Mouse (Mus musculus) lung, adult 18-20 months (tissue): ENCODE data around the gene Polr3gl.

Experiments
- DNase-seq, 2 experiments: peaks; one replicate each; pipeline ENCODE4 v3.0.0; 2022; ENCODE audit warnings: mixed read lengths in 2 of 2

Gene Polr3gl

GRCm38 (mm10) chr3:96597435-96597891 lies 3.5 kb upstream of the Polr3gl start:
- DNase-seq = no peak

- DNase-seq = no peak
Measured at GRCm38 (mm10) chr3:96596855-96597254, 2.9 kb upstream of the Polr3gl start.

GRCm38 (mm10) chr3:96596228-96596707 lies 2.3 kb upstream of the Polr3gl start, which contains the start of gene Ankrd34a:
Ankrd34a (plus strand) TSS chr3:96596636.
- DNase-seq = no peak

- no peak for DNase-seq
Measured at GRCm38 (mm10) chr3:96595661-96596060, 1.7 kb upstream of the Polr3gl start.

GRCm38 (mm10) chr3:96594851-96595250 lies 870 bp upstream of the Polr3gl start:
- DNase-seq = no peak

DNA sequence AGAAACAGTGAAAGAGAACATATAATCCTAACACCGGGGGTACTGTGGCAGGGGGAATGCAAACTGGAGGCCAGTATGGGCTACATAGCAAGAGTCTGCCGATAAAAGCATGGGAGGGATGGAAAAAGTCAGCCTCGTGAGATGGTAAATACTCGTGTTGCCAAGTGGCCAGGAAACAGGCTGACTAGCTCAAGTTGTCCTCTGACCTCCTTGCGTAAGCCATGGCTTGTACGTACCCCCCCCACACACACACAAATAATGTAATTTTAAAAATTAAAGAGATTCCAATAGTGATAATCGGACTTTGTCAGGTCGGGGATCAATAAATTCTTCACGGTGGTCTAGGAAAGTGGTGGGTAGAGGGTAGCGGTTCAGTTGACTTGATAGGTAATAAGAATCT lies 607 bp downstream of the Polr3gl start:
- DNase-seq = peak; percentile 64 to 78

GRCm38 (mm10) chr3:96590657-96591056 lies 3.3 kb downstream of the Polr3gl start:
- no peak for DNase-seq

DNA sequence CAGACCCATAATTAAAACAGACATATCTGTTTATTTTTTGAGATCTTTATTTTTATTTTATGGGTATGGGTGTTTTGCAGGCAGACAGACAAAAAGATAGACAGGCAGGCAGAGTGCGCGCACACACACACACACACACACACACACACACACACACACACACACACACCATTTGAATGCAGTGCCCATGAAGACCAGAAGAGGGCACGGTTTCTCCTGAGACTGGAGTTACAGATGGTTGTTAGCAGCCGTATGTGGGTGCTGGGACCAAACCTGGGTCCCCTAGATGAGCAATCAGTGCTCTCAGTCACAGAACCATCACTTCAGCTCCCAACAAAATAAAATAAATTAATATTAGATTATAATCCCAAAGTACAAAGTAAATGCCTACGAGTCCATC lies 10.6 kb downstream of the Polr3gl start:
- no peak for DNase-seq

DNA sequence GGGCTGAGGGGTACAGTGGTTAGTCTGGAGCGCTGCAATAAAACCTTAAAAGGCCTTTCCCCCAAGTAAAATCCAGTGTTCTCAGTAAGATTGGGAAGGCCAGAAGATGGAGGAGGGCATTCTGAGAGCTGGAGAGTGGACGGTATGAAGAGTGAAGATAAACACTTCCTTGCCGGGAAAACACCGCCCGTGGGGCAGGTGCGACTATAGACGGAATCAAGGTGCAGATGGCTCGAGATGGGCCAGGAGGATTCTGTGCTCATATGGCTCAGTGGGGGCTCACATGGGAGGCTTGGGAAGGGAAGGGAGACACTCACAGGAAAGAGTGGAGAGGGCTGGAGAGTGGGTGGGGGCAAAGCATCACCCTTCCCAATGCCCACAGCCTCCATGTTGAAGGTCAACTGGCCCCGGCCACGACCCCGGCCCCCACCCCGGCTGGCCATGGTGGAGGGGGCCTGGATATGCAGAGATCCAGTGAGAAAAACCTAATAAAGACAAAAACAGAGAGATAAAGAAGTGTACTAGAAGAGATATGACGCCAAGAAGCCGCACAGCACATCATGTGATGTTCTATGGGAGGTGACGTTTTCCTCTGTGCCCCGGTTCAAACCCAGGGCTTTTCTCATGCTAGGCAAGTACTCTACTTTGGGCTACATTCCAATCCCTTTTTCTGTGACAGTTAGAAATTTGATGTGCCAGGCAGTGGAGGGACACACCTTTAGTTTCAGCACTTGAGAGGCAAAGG lies 12.0 kb downstream of the Polr3gl start:
- no peak for DNase-seq

GRCm38 (mm10) chr3:96581141-96581540 lies 12.8 kb downstream of the Polr3gl start:
- DNase-seq = no peak

- peak; percentile 91 to 92 for DNase-seq
Measured at GRCm38 (mm10) chr3:96579885-96580454, 14.0 kb downstream of the Polr3gl start.

- DNase-seq = no peak
Measured at GRCm38 (mm10) chr3:96579239-96579750, 14.7 kb downstream of the Polr3gl start.

- no peak for DNase-seq
Measured at GRCm38 (mm10) chr3:96578561-96579238, 15.3 kb downstream of the Polr3gl start.

DNA sequence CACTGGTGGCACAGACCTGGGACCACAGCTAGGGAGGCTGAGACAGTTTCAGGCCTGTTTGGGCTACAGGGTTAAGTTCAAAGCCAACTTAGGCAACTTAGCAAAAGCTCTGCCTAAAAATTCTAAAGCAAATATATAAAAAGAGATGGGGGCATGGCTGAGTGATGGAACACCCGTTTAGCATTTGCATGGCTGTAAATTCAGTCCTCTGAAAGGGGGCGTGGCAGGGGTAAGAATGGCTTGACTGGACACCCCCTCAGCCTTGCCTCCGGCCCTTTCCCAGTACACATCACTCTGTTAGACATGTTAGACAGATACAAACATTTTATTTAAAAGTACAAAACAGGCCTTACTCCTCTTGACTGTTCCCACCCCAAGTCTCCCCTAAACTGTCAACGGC lies 16.4 kb downstream of the Polr3gl start:
- DNase-seq = no peak

GRCm38 (mm10) chr3:96576690-96577541 lies 17.1 kb downstream of the Polr3gl start, which contains the start of gene Gm16253:
Gm16253 (plus strand) TSS chr3:96576984.
- DNase-seq = peak; percentile 96 to 97

DNA sequence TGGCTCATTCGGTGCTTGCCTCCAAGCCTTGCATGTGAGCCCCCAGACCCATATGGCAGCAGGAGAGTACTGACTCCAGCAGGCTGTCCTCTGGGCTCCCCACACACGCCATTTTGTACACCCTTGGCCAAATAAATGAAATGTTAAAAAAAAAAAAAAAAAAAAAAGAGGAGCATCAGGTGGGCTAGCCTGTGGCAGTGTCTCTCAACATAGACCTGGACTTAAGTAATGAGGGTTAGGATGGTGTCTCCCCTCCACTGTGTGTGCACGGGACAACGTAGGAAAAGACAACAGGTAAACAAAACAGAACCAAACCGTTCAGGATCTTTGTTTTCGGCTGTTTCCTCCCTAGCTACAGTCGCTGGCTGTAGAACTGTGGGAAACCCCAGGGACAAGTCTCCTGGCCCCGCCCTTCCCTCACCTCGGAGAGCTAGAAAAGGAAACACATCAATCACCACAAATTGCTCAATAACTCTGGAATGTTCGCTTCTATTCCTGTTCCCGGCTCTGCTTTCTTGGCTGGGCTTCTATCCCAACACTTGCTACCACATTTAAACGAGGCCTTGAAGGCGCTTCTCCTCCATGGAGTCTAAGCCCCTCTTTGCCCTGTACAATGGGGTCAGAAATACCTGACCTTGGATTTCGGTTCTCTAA lies 17.8 kb downstream of the Polr3gl start:
- DNase-seq = peak; percentile 91 to 94

- DNase-seq = no peak
Measured at GRCm38 (mm10) chr3:96575272-96575984, 18.6 kb downstream of the Polr3gl start.

DNA sequence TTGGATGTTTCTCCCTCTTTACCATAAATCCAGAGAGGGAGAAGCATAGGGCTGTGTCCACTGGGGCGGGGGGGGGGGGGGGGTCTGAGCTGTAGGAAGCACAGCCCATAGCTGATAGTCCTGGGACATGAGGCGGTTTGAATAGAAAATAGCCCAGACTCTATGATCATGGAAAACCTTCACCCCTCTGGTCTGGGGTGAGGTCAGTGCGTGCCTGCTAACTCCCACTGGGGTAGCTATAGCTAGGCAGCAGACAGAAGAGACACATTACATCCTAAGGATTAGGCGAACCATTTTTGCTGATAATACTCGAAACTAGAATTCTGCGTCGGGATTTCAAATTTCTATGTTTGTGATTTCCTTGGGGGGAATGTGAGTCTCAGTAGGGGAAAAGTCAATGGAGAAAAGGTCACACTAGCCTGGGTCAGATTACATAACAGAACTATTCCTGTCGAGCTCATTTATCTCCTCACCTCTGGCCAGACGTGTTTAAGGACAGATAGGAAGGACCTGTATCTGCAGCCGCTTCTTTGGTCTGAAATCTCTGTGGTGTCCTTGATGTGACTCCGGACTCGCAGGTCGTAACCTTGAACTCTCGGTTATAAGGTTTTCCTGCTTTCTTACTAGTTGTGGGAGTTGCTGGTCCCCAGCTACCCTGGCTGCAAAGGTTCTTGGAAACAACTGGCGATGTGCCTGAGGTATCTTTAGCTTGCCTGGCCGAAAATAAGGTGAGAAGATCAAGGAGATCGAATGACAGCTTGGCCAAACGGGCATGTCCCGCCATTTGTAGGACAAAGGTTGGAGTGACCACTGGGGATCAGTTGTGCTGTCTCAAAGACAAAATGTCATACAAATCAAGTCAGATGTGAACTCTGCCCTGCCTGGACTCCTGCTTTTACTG lies 20.1 kb downstream of the Polr3gl start:
- DNase-seq = peak in 1 of 2 experiments; percentile 7

GRCm38 (mm10) chr3:96571896-96572698 lies 21.9 kb downstream of the Polr3gl start:
- DNase-seq = peak; percentile 69 to 78
